Mouse (Mus musculus): ENCODE measurements around the gene Clba1. TPM values are rescaled to one million over a fixed set of nuclear protein-coding genes. Genes with fewer than 3 reads are reported as not detected.

Clba1 gene
- total and polyA plus RNA-seq, 2 experiments from 2014 or later: 16.9 to 21.0 TPM

GRCm38 (mm10) chr12:112794356-112794816 is 14.4 kb upstream of the Clba1 start:
- Histone ChIP-seq H3K27ac (no peak overlapping the region), H3K4me2 (ENCODE audit: low read depth, low read length) (no peak overlapping the region), H3K36me3 (ENCODE audit: insufficient read depth, low read length) (no peaks in the 10 kb centered on the region), H3K9me3 (ENCODE audit: low read length) (no peaks in the 10 kb centered on the region), H3K4me3 (ENCODE audit: low read length) (no peak overlapping the region), H3K27me3 (ENCODE audit: insufficient read depth, low read length) (no peaks in the 10 kb centered on the region), H3K9ac (replicated peaks; ENCODE audit: low read length) (no peak overlapping the region), H3K4me1 (ENCODE audit: insufficient read depth, low read length) (peaks cover 6% of the 10 kb centered on the region)
- ATAC-seq (no peak), DNase-seq (ENCODE audit: low spot score) (no peak)
- WGBS: 31% methylated on average over 7 of the region's 7 CpGs
- TF ChIP-seq CTCF (IDR thresholded peaks at IDR 0.05; ENCODE audit: low read depth): no peak

- H3K4me3 ChIP-seq (ENCODE audit: low read length): no peak overlapping the region
- no peak overlapping the region for H3K27ac ChIP-seq
- ATAC-seq (no peak), DNase-seq (ENCODE audit: low spot score) (no peak)
- H3K4me2 ChIP-seq (ENCODE audit: low read depth, low read length): no peak overlapping the region
- H3K9me3 ChIP-seq (ENCODE audit: low read length): no peaks in the 10 kb centered on the region
- H3K4me1 ChIP-seq (ENCODE audit: insufficient read depth, low read length): peaks cover 6% of the 10 kb centered on the region
- no peak for TF ChIP-seq CTCF (IDR thresholded peaks at IDR 0.05; ENCODE audit: low read depth)
- H3K36me3 ChIP-seq (ENCODE audit: insufficient read depth, low read length): no peaks in the 10 kb centered on the region
- 84% methylated on average over 5 of the region's 5 CpGs for WGBS
- no peaks in the 10 kb centered on the region for H3K27me3 ChIP-seq (ENCODE audit: insufficient read depth, low read length)
- H3K9ac ChIP-seq (replicated peaks; ENCODE audit: low read length): no peak overlapping the region
These were observed 13.7 kb upstream of the Clba1 start for GRCm38 (mm10) chr12:112794998-112795397.

- ATAC-seq (no peak), DNase-seq (ENCODE audit: low spot score) (no peak)
- peaks cover 6% of the 10 kb centered on the region for H3K4me1 ChIP-seq (ENCODE audit: insufficient read depth, low read length)
- H3K4me2 ChIP-seq (ENCODE audit: low read depth, low read length): no peak overlapping the region
- H3K27me3 ChIP-seq (ENCODE audit: insufficient read depth, low read length): no peaks in the 10 kb centered on the region
- TF ChIP-seq CTCF (IDR thresholded peaks at IDR 0.05; ENCODE audit: low read depth): no peak
- no peak overlapping the region for H3K4me3 ChIP-seq (ENCODE audit: low read length)
- no peaks in the 10 kb centered on the region for H3K9me3 ChIP-seq (ENCODE audit: low read length)
- H3K9ac ChIP-seq (replicated peaks; ENCODE audit: low read length): no peak overlapping the region
- no peaks in the 10 kb centered on the region for H3K36me3 ChIP-seq (ENCODE audit: insufficient read depth, low read length)
- WGBS: 63% methylated on average over 18 of the region's 18 CpGs
- no peak overlapping the region for H3K27ac ChIP-seq
These were observed 13.2 kb upstream of the Clba1 start for GRCm38 (mm10) chr12:112795466-112796104.

GRCm38 (mm10) chr12:112796551-112797510 is 11.9 kb upstream of the Clba1 start:
- Histone ChIP-seq H3K4me1 (ENCODE audit: insufficient read depth, low read length) (peaks cover 8% of the 10 kb centered on the region), H3K36me3 (ENCODE audit: insufficient read depth, low read length) (no peaks in the 10 kb centered on the region), H3K9me3 (ENCODE audit: low read length) (no peaks in the 10 kb centered on the region), H3K9ac (replicated peaks; ENCODE audit: low read length) (no peak overlapping the region), H3K27ac (no peak overlapping the region), H3K4me3 (ENCODE audit: low read length) (no peak overlapping the region), H3K4me2 (ENCODE audit: low read depth, low read length) (no peak overlapping the region), H3K27me3 (ENCODE audit: insufficient read depth, low read length) (0 out of 2 replicates have a peak, but pooled peaks cover 4% of the 10 kb centered on the region)
- ATAC-seq (no peak), DNase-seq (ENCODE audit: low spot score) (no peak)
- 55% methylated on average over 17 of the region's 17 CpGs for WGBS
- TF ChIP-seq CTCF (IDR thresholded peaks at IDR 0.05; ENCODE audit: low read depth): no peak

- H3K4me3 ChIP-seq (ENCODE audit: low read length): no peak overlapping the region
- peaks cover 10% of the 10 kb centered on the region for H3K4me1 ChIP-seq (ENCODE audit: insufficient read depth, low read length)
- no peaks in the 10 kb centered on the region for H3K9me3 ChIP-seq (ENCODE audit: low read length)
- 36% methylated on average over 15 of the region's 15 CpGs for WGBS
- H3K27me3 ChIP-seq (ENCODE audit: insufficient read depth, low read length): 0 out of 2 replicates have a peak, but pooled peaks cover 4% of the 10 kb centered on the region
- peak; percentile 63 for DNase-seq (ENCODE audit: low spot score)
- peak; percentile 37 for ATAC-seq
- no peak for TF ChIP-seq CTCF (IDR thresholded peaks at IDR 0.05; ENCODE audit: low read depth)
- H3K36me3 ChIP-seq (ENCODE audit: insufficient read depth, low read length): no peaks in the 10 kb centered on the region
- 0 out of 2 replicates have a peak overlapping the region, but pooled peaks have one; percentile 1 for H3K9ac ChIP-seq (replicated peaks; ENCODE audit: low read length)
- no peak overlapping the region for H3K4me2 ChIP-seq (ENCODE audit: low read depth, low read length)
- H3K27ac ChIP-seq: no peak overlapping the region
These were observed 10.9 kb upstream of the Clba1 start for GRCm38 (mm10) chr12:112797672-112798331.

- ATAC-seq (no peak), DNase-seq (ENCODE audit: low spot score) (no peak)
- Histone ChIP-seq H3K4me1 (ENCODE audit: insufficient read depth, low read length) (peaks cover 10% of the 10 kb centered on the region), H3K27ac (no peak overlapping the region), H3K36me3 (ENCODE audit: insufficient read depth, low read length) (no peaks in the 10 kb centered on the region), H3K27me3 (ENCODE audit: insufficient read depth, low read length) (0 out of 2 replicates have a peak, but pooled peaks cover 4% of the 10 kb centered on the region), H3K4me3 (ENCODE audit: low read length) (no peak overlapping the region), H3K9ac (replicated peaks; ENCODE audit: low read length) (0 out of 2 replicates have a peak overlapping the region, but pooled peaks have one; percentile 1), H3K4me2 (ENCODE audit: low read depth, low read length) (no peak overlapping the region), H3K9me3 (ENCODE audit: low read length) (no peaks in the 10 kb centered on the region)
- TF ChIP-seq CTCF (IDR thresholded peaks at IDR 0.05; ENCODE audit: low read depth): no peak
- whole genome bisulfite sequencing: 31% methylated on average over 5 of the region's 5 CpGs
These were observed 10.4 kb upstream of the Clba1 start for GRCm38 (mm10) chr12:112798332-112798681.

Measured in hindbrain, postnatal 0 days (tissue).